Mouse (Mus musculus) stomach, embryonic 15.5 days (tissue): ENCODE data around the gene Trim25. TPM values are rescaled to one million over a fixed set of nuclear protein-coding genes. Genes with fewer than 3 reads are reported as not detected.
"Not testable (repeated sequence)": the region's sequence is repeated elsewhere in the genome, so short reads cannot be mapped to it uniquely, and the experiment has no call there.

Experiments used
- ATAC-seq: fragments of 200-750 bp; cut with Nextera tagmentation; 2 replicates; pipeline ENCODE4 v1.8.0; 2017; ENCODE audit warnings: low read depth, moderate number of reproducible peaks, moderate TSS enrichment; ENCODE audit not compliant: insufficient read depth, low FRiP score
- H3K27ac ChIP-seq: fragments of 300-500 bp; sonication (generic); 2 replicates; pipeline ENCODE4 v1.5.1; 2015; ENCODE audit warnings: mild to moderate bottlenecking, inconsistent platforms
- H3K27me3 ChIP-seq: fragments of 300-500 bp; sonication (generic); replicated peaks from 2 replicates; pipeline ENCODE4 v1.6.1; 2015; ENCODE audit warnings: inconsistent platforms
- H3K36me3 ChIP-seq: fragments of 300-500 bp; sonication (generic); 2 replicates; pipeline ENCODE4 v1.6.1; 2015; ENCODE audit warnings: inconsistent platforms
- H3K4me1 ChIP-seq: fragments of 300-500 bp; sonication (generic); 2 replicates; pipeline ENCODE4 v1.6.1; 2015; ENCODE audit warnings: inconsistent platforms
- H3K4me2 ChIP-seq: fragments of 300-500 bp; sonication (generic); 2 replicates; pipeline ENCODE4 v1.6.1; 2015; ENCODE audit warnings: mild to moderate bottlenecking, inconsistent platforms
- H3K4me3 ChIP-seq: fragments of 300-500 bp; sonication (generic); replicated peaks from 2 replicates; pipeline ENCODE4 v1.5.1; 2015; ENCODE audit warnings: inconsistent platforms
- H3K9ac ChIP-seq: fragments of 300-500 bp; sonication (generic); 2 replicates; pipeline ENCODE4 v1.6.1; 2015; ENCODE audit warnings: inconsistent platforms
- H3K9me3 ChIP-seq: fragments of 300-500 bp; sonication (generic); 2 replicates; pipeline ENCODE4 v1.6.1; 2016; ENCODE audit warnings: inconsistent platforms
- WGBS: fragments of 180-500 bp; shearing (Covaris S2); methylation state at CpG from one replicate; pipeline ENCODE4 v1.1.7; 2015; 5-methylcytosine and 5-hydroxymethylcytosine counted together
- polyA plus RNA-seq: library from polyadenylated mRNA; unstranded; fragments of >200 nt; fragmentation: Nextera tagmentation; extraction: Ambion mirVana; gene quantifications from 2 replicates; pipeline ENCODE4 v1.2.1, GENCODE M21; 2015

Trim25 gene
- polyA plus RNA-seq, 1 experiment from 2014 or later = 28.4 TPM

- Histone ChIP-seq H3K4me1 (peaks cover 22% of the 10 kb centered on the region; the same call in 1 of the 2 replicates), H3K4me3 (no peak overlapping the region), H3K36me3 (no peaks in the 10 kb centered on the region), H3K27me3 (no peaks in the 10 kb centered on the region), H3K27ac (no peak overlapping the region), H3K4me2 (no peak overlapping the region), H3K9me3 (no peaks in the 10 kb centered on the region), H3K9ac (no peak overlapping the region)
- WGBS = 96% methylated on average over 3 of the region's 3 CpGs
- ATAC-seq = no peak
These were observed 26.9 kb downstream of the Trim25 start for GRCm38 (mm10) chr11:89026117-89026516.

GRCm38 (mm10) chr11:89027955-89028361 is 28.8 kb downstream of the Trim25 start:
- WGBS = 50% methylated on average over 10 of the region's 10 CpGs
- H3K4me3 ChIP-seq = no peak overlapping the region
- no peak overlapping the region; the same call in 1 of the 2 replicates for H3K27ac ChIP-seq
- H3K9ac ChIP-seq = no peak overlapping the region
- no peak overlapping the region for H3K4me2 ChIP-seq
- H3K36me3 ChIP-seq = no peaks in the 10 kb centered on the region
- H3K27me3 ChIP-seq = no peaks in the 10 kb centered on the region
- no peak for ATAC-seq
- H3K4me1 ChIP-seq = peaks cover 22% of the 10 kb centered on the region; the same call in 1 of the 2 replicates
- H3K9me3 ChIP-seq = no peaks in the 10 kb centered on the region

GRCm38 (mm10) chr11:89028871-89029405 is 29.8 kb downstream of the Trim25 start:
- Histone ChIP-seq H3K4me3 (no peak overlapping the region), H3K9me3 (no peaks in the 10 kb centered on the region), H3K27ac (peak overlapping the region; percentile 3; the same call in 1 of the 2 replicates), H3K9ac (no peak overlapping the region), H3K27me3 (no peaks in the 10 kb centered on the region), H3K4me2 (no peak overlapping the region), H3K4me1 (peaks cover 17% of the 10 kb centered on the region; the same call in 1 of the 2 replicates), H3K36me3 (no peaks in the 10 kb centered on the region)
- ATAC-seq = no peak
- WGBS = 37% methylated on average over 10 of the region's 10 CpGs

GRCm38 (mm10) chr11:89030552-89030951 is 31.4 kb downstream of the Trim25 start:
- Histone ChIP-seq H3K27me3 (no peaks in the 10 kb centered on the region), H3K27ac (no peak overlapping the region), H3K36me3 (no peaks in the 10 kb centered on the region), H3K4me3 (no peak overlapping the region), H3K4me2 (no peak overlapping the region), H3K9ac (no peak overlapping the region), H3K9me3 (no peaks in the 10 kb centered on the region), H3K4me1 (peaks cover 7% of the 10 kb centered on the region; the same call in 1 of the 2 replicates)
- WGBS = 85% methylated on average over 6 of the region's 6 CpGs
- no peak for ATAC-seq

GRCm38 (mm10) chr11:89031189-89031588 is 32.0 kb downstream of the Trim25 start:
- Histone ChIP-seq H3K4me3 (no peak overlapping the region), H3K4me2 (no peak overlapping the region), H3K36me3 (no peaks in the 10 kb centered on the region), H3K9me3 (no peaks in the 10 kb centered on the region), H3K9ac (no peak overlapping the region), H3K27ac (no peak overlapping the region), H3K27me3 (no peaks in the 10 kb centered on the region), H3K4me1 (peaks cover 5% of the 10 kb centered on the region; the same call in 1 of the 2 replicates)
- 59% methylated on average over 1 of the region's 1 CpGs for WGBS
- no peak for ATAC-seq

- H3K4me1 ChIP-seq = no peaks in the 10 kb centered on the region
- H3K27ac ChIP-seq = no peak overlapping the region
- no peak for ATAC-seq
- H3K27me3 ChIP-seq = no peaks in the 10 kb centered on the region
- H3K4me3 ChIP-seq = no peak overlapping the region
- no peaks in the 10 kb centered on the region for H3K9me3 ChIP-seq
- no peak overlapping the region for H3K4me2 ChIP-seq
- H3K9ac ChIP-seq = no peak overlapping the region
- H3K36me3 ChIP-seq = no peaks in the 10 kb centered on the region
These were observed 35.4 kb downstream of the Trim25 start for GRCm38 (mm10) chr11:89034592-89034991.

- no peak for ATAC-seq
- Histone ChIP-seq H3K4me3 (no peak overlapping the region), H3K4me2 (no peak overlapping the region), H3K27me3 (no peaks in the 10 kb centered on the region), H3K9me3 (no peaks in the 10 kb centered on the region), H3K9ac (no peak overlapping the region), H3K4me1 (no peaks in the 10 kb centered on the region), H3K27ac (no peak overlapping the region), H3K36me3 (peaks cover 4% of the 10 kb centered on the region; the same call in 1 of the 2 replicates)
- WGBS = 75% methylated on average over 3 of the region's 3 CpGs
These were observed 36.4 kb downstream of the Trim25 start for GRCm38 (mm10) chr11:89035552-89035951.

- no peaks in the 10 kb centered on the region for H3K4me1 ChIP-seq
- no peak for ATAC-seq
- 85% methylated on average over 6 of the region's 6 CpGs for WGBS
- H3K4me2 ChIP-seq = no peak overlapping the region
- no peak overlapping the region for H3K4me3 ChIP-seq
- no peaks in the 10 kb centered on the region for H3K9me3 ChIP-seq
- H3K36me3 ChIP-seq = peaks cover 5% of the 10 kb centered on the region; the same call in 1 of the 2 replicates
- no peak overlapping the region for H3K27ac ChIP-seq
- H3K9ac ChIP-seq = no peak overlapping the region
- no peaks in the 10 kb centered on the region for H3K27me3 ChIP-seq
These were observed 39.3 kb downstream of the Trim25 start for GRCm38 (mm10) chr11:89038496-89038895.

GRCm38 (mm10) chr11:89039325-89039724 is 40.1 kb downstream of the Trim25 start:
- Histone ChIP-seq H3K4me1 (no peaks in the 10 kb centered on the region), H3K4me3 (no peak overlapping the region), H3K36me3 (peaks cover 10% of the 10 kb centered on the region), H3K4me2 (no peak overlapping the region), H3K27ac (no peak overlapping the region), H3K9me3 (no peaks in the 10 kb centered on the region), H3K27me3 (no peaks in the 10 kb centered on the region), H3K9ac (no peak overlapping the region)
- ATAC-seq = no peak
- WGBS = 24% methylated on average over 3 of the region's 3 CpGs

- H3K4me2 ChIP-seq, H3K4me1 ChIP-seq, H3K27me3 ChIP-seq, H3K9ac ChIP-seq, H3K9me3 ChIP-seq, H3K4me3 ChIP-seq, H3K27ac ChIP-seq, ATAC-seq: not testable (repeated sequence)
- H3K36me3 ChIP-seq = peaks cover 22% of the 10 kb centered on the region
- WGBS = 88% methylated on average over 6 of the region's 7 CpGs
These were observed 41.9 kb downstream of the Trim25 start for GRCm38 (mm10) chr11:89041073-89041472.

- peaks cover 29% of the 10 kb centered on the region for H3K36me3 ChIP-seq
- H3K4me2 ChIP-seq = no peak overlapping the region
- no peak for ATAC-seq
- H3K27ac ChIP-seq = no peak overlapping the region
- H3K27me3 ChIP-seq = no peaks in the 10 kb centered on the region
- no peaks in the 10 kb centered on the region for H3K4me1 ChIP-seq
- no peak overlapping the region for H3K4me3 ChIP-seq
- no peak overlapping the region for H3K9ac ChIP-seq
- WGBS = 86% methylated on average over 7 of the region's 7 CpGs
- H3K9me3 ChIP-seq = no peaks in the 10 kb centered on the region
These were observed 43.9 kb downstream of the Trim25 start for GRCm38 (mm10) chr11:89043046-89043445.

GRCm38 (mm10) chr11:89045501-89045900 is 46.3 kb downstream of the Trim25 start:
- not testable (repeated sequence) for H3K4me2 ChIP-seq, H3K4me3 ChIP-seq, H3K9ac ChIP-seq, ATAC-seq, H3K27me3 ChIP-seq, H3K9me3 ChIP-seq, H3K4me1 ChIP-seq, H3K27ac ChIP-seq
- peaks cover 28% of the 10 kb centered on the region for H3K36me3 ChIP-seq
- 95% methylated on average over 3 of the region's 3 CpGs for WGBS

- Histone ChIP-seq H3K27me3 (no peaks in the 10 kb centered on the region), H3K9me3 (no peaks in the 10 kb centered on the region), H3K4me1 (no peaks in the 10 kb centered on the region), H3K4me3 (no peak overlapping the region), H3K4me2 (no peak overlapping the region), H3K36me3 (peaks cover 26% of the 10 kb centered on the region), H3K27ac (no peak overlapping the region), H3K9ac (no peak overlapping the region)
- no peak for ATAC-seq
- 86% methylated on average over 3 of the region's 3 CpGs for WGBS
These were observed 46.8 kb downstream of the Trim25 start for GRCm38 (mm10) chr11:89046021-89046420.
